Mouse (Mus musculus) spleen, adult 2 months (tissue): ENCODE measurements around the gene Ppp1r11. TPM values are rescaled to one million over a fixed set of nuclear protein-coding genes. Genes with fewer than 3 reads are reported as not detected.
A peak's percentile ranks its signal among the peaks of the same experiment; 100 is the strongest.

Experiments
- DNase-seq, 2 experiments: peaks; one replicate each; pipeline versions ENCODE4 v3.0.0 to v3.0.0-alpha.2; 2012 to 2021; ENCODE audit warnings: low spot score in 2 of 2, low read depth in 1 of 2
- H3K27ac ChIP-seq: fragments of 200-500 bp; 2 replicates; pipeline ENCODE4 v1.5.1; 2012; ENCODE audit warnings: low read length, inconsistent platforms; ENCODE audit not compliant: insufficient read depth
- H3K27me3 ChIP-seq: fragments of 200-500 bp; 2 replicates; pipeline ENCODE4 v1.6.1; 2012; ENCODE audit warnings: mild to moderate bottlenecking, moderate library complexity, low read length, inconsistent platforms; ENCODE audit not compliant: control insufficient read depth, insufficient read depth
- H3K36me3 ChIP-seq: fragments of 200-500 bp; 2 replicates; pipeline ENCODE4 v1.6.1; 2012; ENCODE audit warnings: mild to moderate bottlenecking, low read length, inconsistent platforms; ENCODE audit not compliant: control insufficient read depth, insufficient read depth
- H3K4me1 ChIP-seq: fragments of 200-500 bp; 2 replicates; pipeline ENCODE4 v1.6.1; 2011; ENCODE audit warnings: inconsistent platforms; ENCODE audit not compliant: control insufficient read depth, insufficient read depth, insufficient read length
- H3K4me3 ChIP-seq: fragments of 200-500 bp; 2 replicates; pipeline ENCODE4 v1.5.1; 2011; ENCODE audit warnings: mild to moderate bottlenecking, inconsistent platforms; ENCODE audit not compliant: insufficient read depth, insufficient read length; ENCODE audit errors: extremely low read depth
- CTCF ChIP-seq: fragments of 200-500 bp; IDR thresholded peaks from 2 replicates; pipeline ENCODE4 v1.5.1; 2011; ENCODE audit warnings: mild to moderate bottlenecking, inconsistent platforms; ENCODE audit not compliant: insufficient read depth, insufficient read length, insufficient replicate concordance; ENCODE audit errors: extremely low read depth
- POLR2A ChIP-seq: fragments of 200-500 bp; IDR thresholded peaks from 2 replicates; pipeline ENCODE4 v1.6.1; 2011; ENCODE audit warnings: low read depth, low read length, inconsistent platforms
- WGBS: fragments of 180-500 bp; shearing (Covaris S2); methylation state at CpG from one replicate; pipeline ENCODE4 v1.1.7; 2018; 5-methylcytosine and 5-hydroxymethylcytosine counted together
- polyA plus RNA-seq: library from polyadenylated mRNA; depleted of rRNA; stranded (reverse); fragments of >200 nt; gene quantifications from 2 replicates; pipeline ENCODE4 v1.2.3, GENCODE M21; 2012

The Ppp1r11 gene
- polyA plus RNA-seq, 1 experiment = 36.3 TPM

DNA sequence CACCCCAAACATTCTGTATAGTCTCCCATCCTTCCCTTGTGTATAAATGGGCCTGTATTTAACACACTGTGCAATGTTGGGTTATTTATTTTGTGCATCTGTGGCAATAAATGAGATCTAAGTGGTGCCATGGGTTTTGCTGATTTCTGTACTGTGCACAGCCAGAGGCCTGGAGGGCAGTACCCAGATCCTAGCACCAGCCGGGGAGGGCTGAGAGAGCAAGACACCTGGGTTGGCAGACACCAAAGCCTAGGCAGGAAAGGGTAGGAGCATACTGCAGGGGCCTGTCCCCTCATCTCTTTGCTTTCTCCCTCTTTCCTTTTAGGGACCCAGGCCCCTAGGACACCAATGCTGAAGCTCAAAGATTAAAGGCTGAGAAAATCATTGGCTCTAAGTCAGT lies 3.3 kb downstream of the Ppp1r11 start:
- DNase-seq = no peak
- 93% methylated on average over 1 of the region's 1 CpGs for WGBS
- Histone ChIP-seq H3K4me3 (no peak overlapping the region), H3K27ac (no peak overlapping the region), H3K4me1 (peaks cover 3% of the 10 kb centered on the region; the same call in 1 of the 2 replicates), H3K36me3 (peaks cover 12% of the 10 kb centered on the region), H3K27me3 (peaks cover 1% of the 10 kb centered on the region; the same call in 1 of the 2 replicates)
- no peak for TF ChIP-seq CTCF
- no peak for TF ChIP-seq POLR2A

DNA sequence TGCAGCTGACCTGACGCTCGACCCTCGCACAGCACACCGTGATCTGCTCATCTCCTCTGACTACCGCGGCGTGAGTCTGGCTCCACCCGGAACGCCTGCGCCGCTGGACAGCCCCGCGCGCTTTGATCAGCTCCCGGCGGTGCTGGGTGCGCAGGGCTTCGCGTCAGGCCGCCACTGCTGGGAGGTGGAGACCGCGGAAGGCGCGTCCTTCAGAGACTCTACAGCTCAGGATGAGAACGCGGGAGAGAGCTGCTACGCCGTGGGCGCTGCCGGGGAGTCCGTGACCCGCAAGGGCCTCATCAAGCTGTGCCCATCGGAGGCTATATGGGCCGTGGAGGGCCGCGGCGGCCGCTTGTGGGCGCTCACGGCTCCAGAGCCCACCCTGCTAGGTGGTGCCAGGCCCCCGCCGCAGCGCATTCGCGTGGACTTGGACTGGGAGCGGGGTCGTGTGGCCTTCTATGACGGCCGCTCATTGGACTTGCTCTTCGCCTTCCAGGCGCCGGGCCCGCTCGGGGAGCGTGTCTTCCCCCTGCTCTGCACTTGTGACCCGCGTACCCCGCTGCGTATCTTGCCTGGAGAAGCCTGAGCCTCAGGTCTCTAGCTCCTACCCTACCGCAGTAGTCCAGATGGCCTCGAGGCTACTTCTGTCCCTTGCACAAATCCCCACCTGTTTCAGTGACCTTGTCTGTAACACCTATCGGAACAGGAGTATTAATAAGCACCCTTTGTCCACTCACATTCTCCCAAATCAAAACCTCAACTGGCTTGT lies 4.3 kb downstream of the Ppp1r11 start:
- peak in 1 of 2 experiments; percentile 18 for DNase-seq
- H3K4me3 ChIP-seq = peak overlapping the region; percentile 36
- 3% methylated on average over 62 of the region's 62 CpGs for WGBS
- peaks cover 3% of the 10 kb centered on the region; the same call in 1 of the 2 replicates for H3K4me1 ChIP-seq
- TF ChIP-seq CTCF = no peak
- TF ChIP-seq POLR2A = no peak
- peaks cover 6% of the 10 kb centered on the region for H3K27me3 ChIP-seq
- H3K27ac ChIP-seq = no peak overlapping the region
- H3K36me3 ChIP-seq = peaks cover 12% of the 10 kb centered on the region

DNA sequence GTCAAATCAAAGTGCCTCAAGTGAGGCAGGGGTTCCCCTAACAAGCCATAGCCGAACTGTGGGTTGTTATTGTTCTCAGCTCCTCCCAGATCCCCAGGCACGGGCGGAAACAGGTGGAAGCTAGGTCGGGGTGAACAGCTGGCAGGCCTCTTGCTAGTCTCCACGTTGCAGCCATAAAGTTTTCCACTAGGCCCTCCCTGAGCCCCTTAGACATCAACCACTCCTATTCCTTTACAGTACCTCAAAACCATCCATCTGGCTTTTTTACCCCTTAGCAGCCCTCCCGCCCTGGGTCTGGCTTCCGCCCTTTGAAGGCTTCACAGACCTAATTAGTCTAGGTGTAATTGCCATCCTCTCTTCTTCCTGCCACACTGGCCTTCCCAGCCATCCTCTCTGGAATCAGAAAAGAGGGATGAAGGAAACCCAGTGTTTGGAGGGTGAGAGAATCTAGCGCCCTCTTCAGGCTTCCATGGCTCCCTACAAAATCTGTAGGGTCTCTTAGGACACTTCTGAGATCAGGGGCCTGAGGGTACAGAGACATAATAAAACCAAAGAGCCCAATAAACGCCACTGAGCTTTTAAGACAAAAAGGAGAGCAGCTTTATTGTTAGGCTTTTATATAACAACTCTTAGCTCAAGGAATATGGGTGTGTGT lies 7.3 kb downstream of the Ppp1r11 start:
- no peak overlapping the region for H3K4me3 ChIP-seq
- peaks cover 6% of the 10 kb centered on the region for H3K27me3 ChIP-seq
- no peak for DNase-seq
- TF ChIP-seq CTCF = no peak
- no peak for TF ChIP-seq POLR2A
- peaks cover 3% of the 10 kb centered on the region; the same call in 1 of the 2 replicates for H3K4me1 ChIP-seq
- H3K36me3 ChIP-seq = peaks cover 7% of the 10 kb centered on the region
- 23% methylated on average over 9 of the region's 9 CpGs for WGBS
- no peak overlapping the region for H3K27ac ChIP-seq

DNA sequence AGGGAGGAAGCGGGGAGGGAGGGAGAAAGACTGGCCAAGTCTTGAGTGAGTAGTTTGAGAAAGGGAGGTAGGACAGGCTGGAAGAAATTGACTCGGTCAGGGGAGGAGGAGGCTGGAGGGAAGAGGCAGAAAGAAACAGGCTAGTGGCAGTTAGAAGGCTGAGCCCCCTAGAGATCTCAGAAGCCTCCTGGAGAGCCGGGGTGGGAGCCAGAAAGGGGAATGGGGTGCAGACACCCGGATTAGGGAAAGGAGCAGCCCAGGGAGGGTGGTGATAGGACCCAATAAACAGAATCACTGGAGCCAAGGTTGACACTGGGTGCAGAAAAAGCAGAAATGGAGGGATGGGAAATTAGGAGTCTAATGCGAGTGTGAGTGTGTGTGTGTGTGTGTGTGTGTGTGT lies 7.8 kb downstream of the Ppp1r11 start:
- WGBS = 12% methylated on average over 5 of the region's 5 CpGs
- DNase-seq = no peak
- TF ChIP-seq POLR2A (no peak), CTCF (no peak)
- peaks cover 3% of the 10 kb centered on the region; the same call in 1 of the 2 replicates for H3K4me1 ChIP-seq
- peaks cover 6% of the 10 kb centered on the region for H3K27me3 ChIP-seq
- H3K4me3 ChIP-seq = no peak overlapping the region
- peaks cover 1% of the 10 kb centered on the region; the same call in 1 of the 2 replicates for H3K36me3 ChIP-seq
- no peak overlapping the region for H3K27ac ChIP-seq

DNA sequence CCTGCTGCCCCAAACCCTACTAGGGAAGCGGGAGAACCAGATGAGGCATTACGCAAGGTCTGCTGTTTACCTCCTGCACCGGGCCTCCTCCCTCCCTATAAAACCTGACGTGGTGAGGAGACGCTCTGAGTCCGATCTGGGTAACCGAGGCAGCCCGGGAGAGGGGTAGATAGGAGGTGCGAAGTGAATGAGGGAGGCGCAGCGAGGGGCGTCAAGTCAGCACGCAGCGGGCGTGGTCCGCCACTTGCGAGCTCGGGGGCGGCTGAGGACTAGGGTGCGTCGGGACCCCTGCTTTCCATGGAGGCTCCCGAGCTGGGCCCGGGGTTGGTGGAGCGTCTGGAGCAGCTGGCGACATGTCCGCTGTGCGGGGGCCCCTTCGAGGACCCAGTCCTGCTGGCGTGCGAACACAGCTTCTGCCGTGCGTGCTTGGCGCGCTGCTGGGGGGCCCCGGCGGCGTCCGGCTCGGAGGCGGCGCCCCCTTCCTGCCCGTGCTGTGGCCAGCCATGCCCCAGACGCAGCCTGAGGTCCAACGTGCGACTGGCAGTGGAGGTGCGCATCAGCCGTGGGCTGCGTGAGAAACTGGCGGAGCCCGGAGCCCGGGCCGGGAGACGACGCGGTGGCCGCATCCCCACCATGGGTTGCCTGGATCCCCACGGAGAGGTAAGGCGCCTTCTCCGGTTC lies 8.6 kb downstream of the Ppp1r11 start, which contains the start of gene Rnf39:
Rnf39 (plus strand) TSS at position 128 of the 681 bp plus-strand sequence.
- no peak within 1 kb of the TSS for H3K27ac ChIP-seq
- peak within 1 kb of the TSS; percentile 11; the same call in 1 of the 2 replicates for H3K4me3 ChIP-seq
- no peaks in the 10 kb centered on the region for H3K36me3 ChIP-seq
- H3K4me1 ChIP-seq = peaks cover 3% of the 10 kb centered on the region; the same call in 1 of the 2 replicates
- TF ChIP-seq POLR2A = no peak
- TF ChIP-seq CTCF = no peak
- WGBS = 3% methylated on average over 56 of the region's 59 CpGs
- no peak for DNase-seq
- H3K27me3 ChIP-seq = peaks cover 6% of the 10 kb centered on the region

DNA sequence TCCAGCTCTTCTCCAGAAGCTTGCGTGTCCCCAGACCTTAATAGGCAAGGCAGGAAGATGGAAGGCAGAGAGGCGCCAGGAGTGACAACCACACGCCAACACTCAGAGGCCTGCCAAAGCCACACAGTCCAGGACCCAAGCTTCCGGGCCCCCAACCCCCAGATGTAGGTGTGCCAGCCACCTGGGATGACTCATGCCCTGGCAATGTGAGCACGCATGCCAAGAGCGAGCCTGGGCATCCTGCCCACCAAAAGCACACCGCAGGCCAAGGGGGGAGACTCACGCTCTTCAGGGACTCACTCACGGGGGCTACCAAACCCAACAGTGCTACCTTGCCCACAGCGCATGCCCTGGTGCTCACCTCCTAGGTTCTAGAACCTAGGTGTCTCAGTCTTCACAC lies 9.2 kb downstream of the Ppp1r11 start:
- no peak overlapping the region for H3K27ac ChIP-seq
- peaks cover 6% of the 10 kb centered on the region for H3K27me3 ChIP-seq
- peaks cover 3% of the 10 kb centered on the region; the same call in 1 of the 2 replicates for H3K4me1 ChIP-seq
- 10% methylated on average over 10 of the region's 10 CpGs for WGBS
- no peak overlapping the region for H3K4me3 ChIP-seq
- no peak for DNase-seq
- H3K36me3 ChIP-seq = no peaks in the 10 kb centered on the region
- no peak for TF ChIP-seq CTCF
- no peak for TF ChIP-seq POLR2A
